28 mouse cellular contexts compared by ENCODE assay signal in genomic region chr14:60804978-60805377, GRCm38 (mm10). TPM values are rescaled to one million over a fixed set of nuclear protein-coding genes. Genes with fewer than 3 reads are reported as not detected.
DNase-seq lines count a peak whose midpoint lies in the region; ATAC-seq and TF ChIP-seq lines count a peak whose summit lies in the region.
"Had no signal": no experiment of that assay in that cellular context is flagged by ENCODE, and none has a peak within 500 bp of the region (broad histone marks: within the 10 kb centered on the region; RNA-seq: fewer than 3 reads in every experiment).

No protein-coding gene starts in this region.

- peak; percentile 52 for DNase-seq in adrenal gland, postnatal 14 days
- no peak for DNase-seq in adrenal gland, adult 2 months
- no peak for DNase-seq in hindbrain, embryonic 10.5 days (ENCODE audit: low spot score)
- peak; percentile 8 for DNase-seq in brain, embryonic 14.5 days (ENCODE audit: low read depth)
- DNase-seq in cerebellum, adult 8-10 months: no peak
- DNase-seq: B cell, adult 2 months; cerebellum, adult 11-12 months; cerebellum, adult 9-10 months; cerebellum, postnatal 14 days; gastrocnemius, postnatal 10 days; gastrocnemius, postnatal 36 days; heart, postnatal 36 days; kidney, adult 18-20 months; kidney, adult 9 months had no signal

- no peaks in the 10 kb centered on the region for H3K4me1 ChIP-seq in hindbrain, embryonic 13.5 days (replicated peaks)
- peaks cover 9% of the 10 kb centered on the region for H3K4me1 ChIP-seq in hindbrain, embryonic 10.5 days (replicated peaks)
- H3K4me1 ChIP-seq: forebrain, embryonic 12.5 days; forebrain, embryonic 15.5 days had no signal

- no peak for TF ChIP-seq POLR2A in brain, embryonic 14.5 days (IDR thresholded peaks at IDR 0.05; ENCODE audit: borderline replicate concordance, extremely low read depth, insufficient read depth, insufficient read length, poor library complexity, severe bottlenecking)

- no peak overlapping the region for H3K4me3 ChIP-seq in hindbrain, embryonic 13.5 days
- H3K4me3 ChIP-seq in hindbrain, embryonic 10.5 days: no peak overlapping the region
- H3K4me3 ChIP-seq: embryonic facial prominence, embryonic 12.5 days; erythroblast, embryonic 14.5 days; forebrain, embryonic 12.5 days; forebrain, embryonic 15.5 days had no signal

- ATAC-seq in hindbrain, embryonic 13.5 days (ENCODE audit: low FRiP score): no peak
- ATAC-seq: forebrain, embryonic 15.5 days; hindbrain, embryonic 16.5 days; inflammation-experienced regulatory T-cells, adult 6 months; intestine, embryonic 16.5 days; Patski had no signal

- WGBS in hindbrain, embryonic 13.5 days: 92% methylated on average over 9 of the region's 9 CpGs
- WGBS in hindbrain, embryonic 10.5 days: 93% methylated on average over 9 of the region's 9 CpGs

- TF ChIP-seq CTCF in brain, embryonic 14.5 days (IDR thresholded peaks at IDR 0.05; ENCODE audit: borderline replicate concordance, extremely low read depth, insufficient read depth, insufficient read length): no peak

- no peak overlapping the region for H3K4me2 ChIP-seq in hindbrain, embryonic 13.5 days
- H3K4me2 ChIP-seq: embryonic facial prominence, embryonic 12.5 days; forebrain, embryonic 12.5 days; forebrain, embryonic 15.5 days; heart, embryonic 11.5 days had no signal

- peaks cover 38% of the 10 kb centered on the region for H3K36me3 ChIP-seq in hindbrain, embryonic 13.5 days
- peaks cover 52% of the 10 kb centered on the region for H3K36me3 ChIP-seq in hindbrain, embryonic 10.5 days

- no peaks in the 10 kb centered on the region for H3K9me3 ChIP-seq in hindbrain, embryonic 13.5 days
- H3K9me3 ChIP-seq in hindbrain, embryonic 10.5 days: no peaks in the 10 kb centered on the region
- H3K9me3 ChIP-seq: embryonic facial prominence, embryonic 12.5 days; forebrain, embryonic 12.5 days; forebrain, embryonic 15.5 days; G1E had no signal

- no peaks in the 10 kb centered on the region for H3K27me3 ChIP-seq in hindbrain, embryonic 13.5 days
- no peaks in the 10 kb centered on the region for H3K27me3 ChIP-seq in hindbrain, embryonic 10.5 days (ENCODE audit: insufficient read depth, poor library complexity, severe bottlenecking)
- H3K27me3 ChIP-seq: CH12.LX; embryonic facial prominence, embryonic 12.5 days; forebrain, embryonic 12.5 days; forebrain, embryonic 15.5 days; Patski had no signal

- H3K27ac ChIP-seq in hindbrain, embryonic 13.5 days: no peak overlapping the region
- H3K27ac ChIP-seq in hindbrain, embryonic 10.5 days: no peak overlapping the region
- H3K27ac ChIP-seq: embryonic facial prominence, embryonic 12.5 days; forebrain, embryonic 12.5 days; forebrain, embryonic 15.5 days had no signal

- peak overlapping the region; percentile 15; the same call in 1 of the 2 replicates for H3K9ac ChIP-seq in hindbrain, embryonic 13.5 days
- H3K9ac ChIP-seq: embryonic facial prominence, embryonic 12.5 days; forebrain, embryonic 12.5 days; forebrain, embryonic 15.5 days had no signal

RNA-seq across cellular contexts. Expression of gene Mipep, which starts 20.6 kb away (rescaled TPM):
- 53.8 and 54.1 TPM in 2 replicates for total RNA-seq in adrenal gland, postnatal 14 days (2021)
- total RNA-seq in adrenal gland, adult 2 months (2021): 10 to 100 TPM; 41.4 to 44.4 TPM
- 20.0 and 28.9 TPM in 2 replicates for polyA plus RNA-seq in adrenal gland, adult 2 months (2012; rRNA removed)
- 16.4 and 17.5 TPM in 2 replicates for polyA plus RNA-seq in hindbrain, embryonic 13.5 days (2015; fragmentation: Nextera tagmentation; extraction: Ambion mirVana)
- 20.8 and 22.2 TPM in 2 replicates for polyA plus RNA-seq in hindbrain, embryonic 10.5 days (2016; fragmentation: Nextera tagmentation; extraction: Ambion mirVana)
- 13.0 and 13.6 TPM in 2 replicates for polyA plus RNA-seq in brain, embryonic 14.5 days (2012; rRNA removed)

RNA-seq across cellular contexts. Expression of gene C1qtnf9, which starts 37.0 kb away (rescaled TPM):
- 18.4 and 25.7 TPM in 2 replicates for total RNA-seq in adrenal gland, postnatal 14 days (2021)
- total RNA-seq in adrenal gland, adult 2 months (2021): 1 to 10 TPM; 3.7 to 7.1 TPM
- 1.4 and 1.8 TPM in 2 replicates for polyA plus RNA-seq in adrenal gland, adult 2 months (2012; rRNA removed)
- polyA plus RNA-seq in hindbrain, embryonic 13.5 days (2015; fragmentation: Nextera tagmentation; extraction: Ambion mirVana): 0.12 and 0.23 TPM in 2 replicates
- 0.10 and 0.30 TPM in 2 replicates for polyA plus RNA-seq in hindbrain, embryonic 10.5 days (2016; fragmentation: Nextera tagmentation; extraction: Ambion mirVana)
- 0.33 and 0.42 TPM in 2 replicates for polyA plus RNA-seq in brain, embryonic 14.5 days (2012; rRNA removed)
- total RNA-seq: CH12.LX; granulocyte monocyte progenitor cell, adult 5-6 weeks had no signal
- polyA plus RNA-seq: G1E; heart, embryonic 11.5 days; hindbrain, embryonic 11.5 days; Patski had no signal

Comparison
In these comparisons a context has a peak if more than half of its experiments do, and no peak if none do; other contexts are left out.
1. DNase-seq: peak in adrenal gland, postnatal 14 days (single experiment) and brain, embryonic 14.5 days (single experiment); none in adrenal gland, adult 2 months (single experiment), hindbrain, embryonic 10.5 days (single experiment) and cerebellum, adult 8-10 months (single experiment).